Mouse (Mus musculus): ENCODE measurements at regions not wholly inside any gene's neighbourhood (a gene's known extent, or its start where the extent isn't known, plus 50 kb on each side); places are given as distances from the start of the nearest gene placed in this dataset.
"Not testable (repeated sequence)": the region's sequence is repeated elsewhere in the genome, so short reads cannot be mapped to it uniquely, and the experiment has no call there.

DNA sequence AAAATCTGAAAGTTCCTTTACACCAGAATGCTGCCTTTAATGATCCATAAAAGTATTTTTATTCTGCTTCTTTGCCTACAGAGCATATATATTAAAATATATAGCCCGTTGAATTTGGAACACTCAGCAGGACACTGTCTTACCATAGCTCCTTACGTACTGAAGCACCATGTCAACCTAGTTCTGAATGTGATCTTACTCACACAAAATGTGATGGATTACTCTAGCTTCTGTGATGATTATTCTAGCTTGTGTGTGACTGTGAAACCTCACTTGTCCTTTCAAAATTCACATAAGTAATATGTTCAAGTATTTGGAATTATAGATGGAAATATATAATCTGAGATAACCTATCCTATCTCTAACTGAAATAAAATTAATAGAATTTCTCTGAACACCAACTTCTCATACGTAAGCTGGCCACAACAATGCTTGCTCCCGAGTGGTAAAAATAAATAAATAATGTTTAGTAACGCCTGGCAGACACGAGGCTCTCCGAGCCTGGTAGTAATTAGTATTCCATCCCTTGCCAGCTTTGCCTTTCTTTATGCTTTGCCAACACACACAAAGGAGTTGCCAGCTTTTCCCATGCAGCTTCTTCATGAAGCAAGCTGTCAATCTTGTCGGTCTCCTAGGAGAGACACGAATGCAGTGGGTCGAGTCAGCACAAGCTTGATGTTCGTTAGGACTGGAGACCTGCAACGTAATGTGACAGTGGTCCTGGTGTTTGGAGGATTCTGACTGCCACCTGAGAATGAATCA is 271.9 kb upstream of the Dcbld2 start:
- no peak for ATAC-seq (replicated peaks; ENCODE audit: low FRiP score, poor library complexity, severe bottlenecking)

DNA sequence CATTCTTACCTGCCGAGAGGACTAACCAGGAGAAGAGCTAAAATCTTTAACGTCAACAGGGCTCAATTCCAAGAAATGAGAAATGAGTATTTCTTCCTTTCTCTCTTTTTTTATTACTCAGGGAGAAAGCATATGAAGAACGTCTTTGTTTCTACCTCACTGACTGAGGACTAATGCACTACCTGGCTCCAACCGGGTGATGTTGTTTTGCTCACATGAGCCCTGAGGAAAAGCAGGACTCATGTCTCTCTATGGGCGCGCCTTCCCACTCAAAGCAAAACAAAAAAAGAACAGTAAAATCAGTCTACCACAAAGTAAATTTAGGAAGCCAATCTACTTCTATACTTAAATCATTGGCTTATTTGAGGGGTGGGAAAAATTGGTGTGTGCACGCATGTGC is 271.3 kb upstream of the Dcbld2 start:
- ATAC-seq (replicated peaks; ENCODE audit: low FRiP score, poor library complexity, severe bottlenecking), result no peak

- ATAC-seq (replicated peaks; ENCODE audit: low FRiP score, poor library complexity, severe bottlenecking), result no peak
These were observed 270.4 kb upstream of the Dcbld2 start for GRCm38 (mm10) chr16:58137728-58138279.

DNA sequence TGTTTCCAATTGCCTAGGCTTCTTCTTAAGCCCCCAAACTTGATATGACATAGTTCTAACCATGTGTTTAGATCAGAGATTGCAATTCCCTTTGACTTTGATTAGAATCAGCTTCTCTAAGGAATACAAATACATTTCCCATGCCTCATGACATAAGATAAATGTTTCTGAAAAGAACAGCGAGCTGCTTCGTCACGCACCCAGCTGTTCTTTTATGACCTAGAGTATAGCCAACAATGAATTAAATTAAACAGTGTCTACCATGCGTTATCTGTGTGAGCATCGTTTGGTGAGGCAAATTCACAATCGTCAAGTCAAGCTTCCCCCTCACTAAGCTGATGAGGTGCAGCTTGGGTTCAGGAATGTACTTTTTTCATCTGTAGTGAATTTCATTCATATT is 261.8 kb upstream of the Dcbld2 start:
- no peak for ATAC-seq (replicated peaks; ENCODE audit: low FRiP score, poor library complexity, severe bottlenecking)

- ATAC-seq (replicated peaks; ENCODE audit: low FRiP score, poor library complexity, severe bottlenecking), result no peak
These were observed 252.7 kb upstream of the Dcbld2 start for GRCm38 (mm10) chr16:58155538-58155937.

DNA sequence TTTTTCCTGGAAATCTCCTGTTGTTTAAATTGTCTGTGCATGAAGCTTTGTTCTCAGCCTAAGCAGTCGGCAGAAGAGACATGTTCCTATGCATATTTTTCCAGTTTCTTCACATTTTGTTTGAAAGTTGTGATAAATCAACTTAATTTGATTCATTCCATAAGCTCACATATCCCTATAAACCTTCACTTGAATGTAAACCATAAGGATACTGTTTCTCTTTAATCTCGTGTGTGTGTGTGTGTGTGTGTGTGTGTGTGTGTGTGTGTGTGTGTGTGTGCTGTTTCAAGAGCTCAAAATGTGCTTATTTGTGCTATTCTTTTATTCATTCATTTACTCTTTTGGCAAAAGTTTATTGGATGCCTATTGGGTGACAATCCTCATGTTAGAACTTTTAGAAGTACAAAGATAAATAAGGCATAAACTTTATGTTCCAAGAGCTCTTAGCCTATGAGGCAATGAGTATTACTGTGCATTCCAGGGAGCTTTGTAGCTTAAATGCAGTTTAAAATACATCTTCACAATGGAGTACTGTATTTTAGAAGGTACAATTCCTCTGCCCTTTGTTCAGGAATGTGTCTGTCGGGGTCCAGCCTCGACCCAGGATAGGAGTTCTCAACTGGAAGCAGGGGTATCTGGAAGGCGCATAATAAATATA is 229.4 kb upstream of the Dcbld2 start:
- no peak for ATAC-seq (replicated peaks; ENCODE audit: low FRiP score, poor library complexity, severe bottlenecking)

GRCm38 (mm10) chr16:58179981-58180380 is 228.3 kb upstream of the Dcbld2 start:
- ATAC-seq (replicated peaks; ENCODE audit: low FRiP score, poor library complexity, severe bottlenecking), result not testable (repeated sequence)

DNA sequence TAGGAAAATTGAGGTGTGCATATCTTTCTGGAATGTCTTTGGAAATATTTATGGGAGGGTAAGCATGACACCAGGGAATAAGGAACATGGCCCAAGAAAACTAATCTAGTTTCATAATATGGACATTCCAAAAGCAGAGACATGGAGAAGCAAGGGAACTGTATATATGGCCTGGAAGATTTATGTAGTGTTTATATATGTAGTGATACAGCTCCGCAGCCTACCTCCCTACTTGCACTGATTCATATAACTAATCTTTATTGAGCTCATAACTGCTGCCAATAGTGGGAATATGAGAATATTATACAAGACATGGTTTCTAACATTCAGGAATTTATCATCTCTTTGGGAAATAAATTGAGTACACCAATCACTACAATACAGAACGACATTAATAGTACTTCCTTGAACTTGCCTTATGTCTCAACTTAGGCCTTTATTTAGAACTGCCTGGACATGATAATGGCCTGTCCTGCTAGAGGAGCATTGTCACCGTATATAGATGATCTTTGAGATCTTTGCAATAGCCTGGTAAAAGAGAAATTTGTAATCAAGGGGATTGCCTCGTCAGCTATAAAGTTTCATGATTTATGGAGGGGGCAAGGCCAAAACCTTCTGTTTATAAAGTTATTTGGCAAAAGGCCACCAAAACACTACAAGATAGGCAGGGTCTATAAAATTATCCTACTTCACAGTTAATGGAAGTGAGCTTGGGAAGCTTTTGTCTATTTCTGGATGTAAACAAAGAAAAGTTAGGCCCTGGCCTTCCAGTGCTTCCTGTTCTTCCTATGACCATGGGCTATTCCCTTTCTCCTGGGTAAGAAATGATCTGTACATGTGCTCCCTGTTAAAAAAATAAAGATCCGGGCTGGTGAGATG is 213.4 kb upstream of the Dcbld2 start:
- no peak for ATAC-seq (replicated peaks; ENCODE audit: low FRiP score, poor library complexity, severe bottlenecking)

DNA sequence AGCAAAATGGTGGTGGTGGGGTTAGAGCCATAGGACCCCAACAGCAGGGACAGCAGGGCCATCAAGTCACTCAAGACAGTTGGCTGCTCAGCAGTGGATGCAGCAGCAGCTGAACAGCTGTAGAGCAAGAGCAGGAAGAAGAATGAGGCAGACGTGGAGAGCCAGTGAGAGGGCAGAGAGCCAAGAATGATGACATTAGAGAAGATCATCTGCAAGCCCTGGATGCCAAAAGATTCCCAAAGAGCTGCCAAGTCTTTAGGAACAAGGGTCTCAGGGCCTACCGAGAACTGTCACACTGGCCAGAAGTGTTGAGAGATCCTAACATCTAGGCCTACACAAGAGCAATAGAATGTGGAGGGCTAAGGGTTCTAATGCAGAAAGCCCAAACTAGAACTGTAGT is 196.4 kb upstream of the Dcbld2 start:
- no peak for ATAC-seq (replicated peaks; ENCODE audit: low FRiP score, poor library complexity, severe bottlenecking)

GRCm38 (mm10) chr16:58234686-58235085 is 173.6 kb upstream of the Dcbld2 start:
- ATAC-seq (replicated peaks; ENCODE audit: low FRiP score, poor library complexity, severe bottlenecking), result no peak

GRCm38 (mm10) chr16:58236857-58237256 is 171.4 kb upstream of the Dcbld2 start:
- no peak for ATAC-seq (replicated peaks; ENCODE audit: low FRiP score, poor library complexity, severe bottlenecking)

- no peak for ATAC-seq (replicated peaks; ENCODE audit: low FRiP score, poor library complexity, severe bottlenecking)
These were observed 132.0 kb upstream of the Dcbld2 start for GRCm38 (mm10) chr16:58276281-58276680.

DNA sequence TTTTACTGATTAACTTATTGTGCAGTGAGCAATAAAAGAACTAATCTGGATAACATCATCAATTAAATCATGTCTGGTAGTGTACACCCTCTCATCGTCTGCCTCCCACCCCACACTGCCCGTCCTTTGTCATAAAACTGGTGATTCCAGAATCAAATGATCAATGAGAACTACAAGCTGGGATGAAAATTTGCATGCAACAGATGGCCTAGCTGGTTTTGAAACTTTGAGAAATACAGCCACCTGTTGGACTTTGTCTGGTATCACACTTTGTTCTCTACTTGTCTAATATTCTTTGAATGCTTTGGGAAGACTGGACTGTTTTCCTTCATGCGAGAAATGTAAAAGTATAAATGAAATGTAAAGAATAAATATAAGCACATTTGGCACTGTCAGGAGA is 126.8 kb upstream of the Dcbld2 start:
- no peak for ATAC-seq (replicated peaks; ENCODE audit: low FRiP score, poor library complexity, severe bottlenecking)

GRCm38 (mm10) chr16:58294457-58294856 is 113.8 kb upstream of the Dcbld2 start:
- no peak for ATAC-seq (replicated peaks; ENCODE audit: low FRiP score, poor library complexity, severe bottlenecking)

- no peak for ATAC-seq (replicated peaks; ENCODE audit: low FRiP score, poor library complexity, severe bottlenecking)
These were observed 113.1 kb upstream of the Dcbld2 start for GRCm38 (mm10) chr16:58295128-58295527.

DNA sequence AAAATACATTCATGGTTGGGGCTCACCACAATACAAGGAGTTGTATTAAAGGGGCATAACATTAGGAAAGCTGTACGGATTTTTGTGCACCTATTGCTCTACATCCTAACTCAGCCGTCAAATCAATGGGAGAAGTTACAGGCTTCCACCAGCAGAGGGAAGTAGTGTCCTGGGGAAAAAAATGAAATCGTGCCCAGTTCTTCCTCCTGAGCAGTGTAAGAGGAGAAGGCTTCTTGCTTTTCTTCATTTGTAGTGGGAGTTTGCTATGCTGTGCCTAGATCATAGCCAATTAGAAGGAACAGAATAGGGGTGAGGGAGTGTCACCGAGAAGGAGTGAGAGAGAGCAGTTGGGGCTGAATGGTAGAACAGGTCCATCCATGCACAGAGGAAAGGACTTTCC is 108.7 kb upstream of the Dcbld2 start:
- peak; percentile 70; the same call in 1 of the 2 replicates for ATAC-seq (replicated peaks; ENCODE audit: low FRiP score, poor library complexity, severe bottlenecking)

GRCm38 (mm10) chr16:58300098-58300497 is 108.1 kb upstream of the Dcbld2 start:
- no peak for ATAC-seq (replicated peaks; ENCODE audit: low FRiP score, poor library complexity, severe bottlenecking)

DNA sequence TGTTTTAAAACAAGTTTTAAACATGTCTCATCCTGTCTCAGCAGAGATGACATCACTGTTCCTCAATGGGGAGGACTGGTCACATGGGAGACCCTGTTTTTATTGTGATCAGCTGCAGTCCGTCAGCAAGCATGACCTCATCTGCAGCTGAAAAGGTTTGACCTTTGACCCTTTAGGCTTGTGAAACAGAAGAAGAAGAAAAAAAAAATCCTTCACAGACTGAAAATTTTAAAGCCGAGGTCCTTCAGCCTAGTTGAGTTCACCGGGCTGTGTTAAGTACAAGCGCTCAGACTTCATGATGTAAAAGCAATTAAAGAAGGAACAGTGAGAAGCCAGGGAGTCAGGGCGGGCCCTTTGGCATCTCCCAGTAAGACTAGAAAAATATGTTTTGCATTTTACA is 104.7 kb upstream of the Dcbld2 start:
- ATAC-seq (replicated peaks; ENCODE audit: low FRiP score, poor library complexity, severe bottlenecking), result no peak

GRCm38 (mm10) chr16:58316889-58317455 is 91.3 kb upstream of the Dcbld2 start:
- no peak for ATAC-seq (replicated peaks; ENCODE audit: low FRiP score, poor library complexity, severe bottlenecking)

DNA sequence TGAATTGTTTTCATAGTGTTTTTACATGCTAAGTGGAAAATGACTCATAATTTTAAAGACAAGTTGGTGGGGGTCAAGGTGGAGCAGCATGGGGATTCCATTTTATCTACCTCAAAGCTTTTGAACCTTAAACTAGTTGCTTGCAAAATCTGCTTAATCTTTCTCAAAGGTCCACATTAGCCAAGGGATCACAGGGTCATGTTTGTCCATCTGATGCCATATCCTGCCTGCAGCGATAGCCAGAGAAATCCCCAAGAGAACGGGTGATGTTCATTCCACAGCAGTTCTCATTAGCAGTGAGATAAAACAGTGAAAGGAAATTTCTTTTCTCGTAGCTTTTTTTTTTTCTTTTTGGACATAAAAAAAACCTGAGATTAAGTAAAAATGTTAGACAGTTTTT is 77.2 kb upstream of the Dcbld2 start:
- ATAC-seq (replicated peaks; ENCODE audit: low FRiP score, poor library complexity, severe bottlenecking), result no peak
